Mouse (Mus musculus): ENCODE results near the gene Cmtm5. TPM values are rescaled to one million over a fixed set of nuclear protein-coding genes. Genes with fewer than 3 reads are reported as not detected.
"Not testable (repeated sequence)": the region's sequence is repeated elsewhere in the genome, so short reads cannot be mapped to it uniquely, and the experiment has no call there.

The Cmtm5 gene
- total RNA-seq, 2 experiments from 2014 or later: 7.5 to 11.1 TPM

DNA sequence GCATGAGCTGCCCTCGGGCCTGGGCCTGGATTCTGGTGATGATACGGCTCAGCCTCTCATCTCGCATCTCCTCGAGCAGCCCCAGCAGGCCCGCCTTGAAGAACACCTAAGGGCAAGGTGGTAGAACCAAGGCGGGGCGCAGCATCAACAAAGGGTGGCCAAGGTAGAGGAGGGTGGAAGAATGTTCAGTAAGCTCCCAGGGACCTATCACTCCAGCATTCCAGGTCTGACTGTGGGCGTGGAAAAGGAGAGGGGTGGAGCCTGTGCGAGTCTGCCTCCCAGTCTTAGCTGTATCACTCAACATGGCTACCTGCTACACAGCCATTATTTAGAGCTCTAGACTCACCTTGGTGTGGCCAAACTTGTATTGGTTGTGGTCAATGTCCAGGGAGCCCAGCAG is 20.5 kb downstream of the Cmtm5 start:
- intact Hi-C loops (cut with DNase I): no loop called here
- no peak for DNase-seq

DNA sequence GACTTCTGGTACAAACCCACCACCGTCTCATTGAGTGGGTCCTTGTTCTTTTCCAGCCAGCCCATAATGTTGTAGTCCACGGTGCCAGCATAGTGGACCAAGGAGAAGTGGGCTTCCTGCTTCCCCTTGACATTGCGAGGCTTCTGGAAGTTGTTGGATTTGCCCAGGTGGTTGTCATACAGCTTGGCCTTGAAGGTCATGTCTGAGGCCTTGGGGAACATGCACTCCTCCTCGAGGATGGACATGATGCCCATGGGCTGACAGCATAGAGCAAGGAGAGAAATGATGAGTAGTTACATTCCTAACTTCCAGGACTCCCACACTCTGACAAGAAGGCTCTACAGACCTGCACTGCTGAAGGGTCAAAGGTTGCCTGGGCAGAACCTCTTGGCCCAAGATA is 22.4 kb downstream of the Cmtm5 start:
- intact Hi-C loops (cut with DNase I): no loop called here
- no peak for DNase-seq

GRCm38 (mm10) chr14:54959197-54959596 is 23.1 kb downstream of the Cmtm5 start:
- intact Hi-C loops (cut with DNase I): no loop called here
- DNase-seq: no peak

DNA sequence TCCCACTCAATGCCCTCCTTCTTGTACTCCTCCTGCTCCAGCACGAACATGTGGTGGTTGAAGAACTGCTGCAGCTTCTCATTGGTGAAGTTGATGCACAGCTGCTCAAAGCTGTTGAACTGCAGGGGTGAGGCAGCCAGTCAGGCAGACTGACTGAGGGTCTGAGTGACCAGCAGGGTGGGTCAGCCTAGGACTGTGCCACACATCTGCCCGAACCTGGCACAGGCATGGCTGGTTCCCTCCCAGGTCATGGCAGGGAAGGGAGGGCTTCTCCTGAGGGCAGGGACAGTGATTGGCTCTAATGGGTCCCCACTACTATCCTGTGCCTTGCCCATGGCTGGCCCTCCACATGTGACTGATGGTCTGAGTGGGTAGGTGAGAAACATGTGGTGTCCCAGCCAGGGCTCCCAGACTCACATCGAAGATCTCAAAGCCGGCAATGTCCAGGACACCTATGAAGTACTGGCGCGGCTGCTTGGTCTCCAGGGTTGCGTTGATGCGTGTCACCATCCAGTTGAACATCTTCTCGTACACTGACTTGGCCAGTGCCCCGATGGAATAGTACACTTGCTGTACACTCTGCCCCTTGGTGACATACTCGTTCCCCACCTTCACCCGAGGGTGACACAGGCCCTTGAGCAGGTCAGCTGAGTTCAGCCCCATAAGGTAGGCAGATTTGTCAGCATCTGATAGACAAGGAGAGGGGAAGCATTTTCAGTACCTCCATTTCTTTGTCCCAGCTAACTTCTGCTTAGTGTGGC is 24.0 kb downstream of the Cmtm5 start:
- intact Hi-C loops (cut with DNase I); DNase-seq: not testable (repeated sequence)

DNA sequence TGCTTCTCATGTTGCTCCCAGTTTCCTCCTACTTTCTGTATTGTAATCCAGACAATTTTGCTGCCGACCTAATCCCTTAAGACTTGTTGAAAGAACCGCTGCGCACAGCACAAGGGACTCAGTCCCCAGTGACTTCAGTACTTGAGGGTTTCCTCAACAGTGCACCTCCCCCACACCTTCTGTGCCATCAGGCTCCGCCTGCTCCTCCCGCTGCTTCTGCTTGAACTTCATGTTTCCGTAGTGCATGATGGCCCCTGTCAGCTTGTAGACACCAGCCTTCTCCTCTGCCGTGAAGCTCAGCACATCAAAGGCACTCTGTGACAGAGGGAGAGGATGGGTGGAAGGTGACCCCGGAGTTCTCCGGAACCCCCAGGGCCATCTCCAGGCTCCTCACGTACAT is 24.7 kb downstream of the Cmtm5 start:
- DNase-seq: no peak
- intact Hi-C loops (cut with DNase I): no loop called here

DNA sequence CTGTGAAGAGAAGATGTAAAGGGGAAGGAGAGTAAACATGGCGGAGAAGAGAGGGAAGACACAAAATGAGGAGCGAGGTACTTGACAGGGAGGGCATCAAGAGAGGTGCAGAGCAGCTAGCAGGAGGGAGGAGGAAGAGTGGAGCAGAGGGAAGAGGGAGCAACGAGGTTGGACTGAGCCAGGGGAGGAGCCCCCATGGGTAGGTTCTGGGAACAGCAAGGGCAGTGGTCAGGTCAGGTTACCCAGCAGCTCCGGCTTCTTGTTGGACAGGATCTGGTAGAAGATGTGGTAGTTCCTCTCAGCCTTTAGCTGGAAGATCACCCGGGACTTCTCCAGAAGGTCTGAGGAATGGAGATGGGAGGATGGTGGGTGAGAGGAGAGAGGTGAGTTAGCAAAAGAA is 25.4 kb downstream of the Cmtm5 start:
- intact Hi-C loops (cut with DNase I): no loop called here

DNA sequence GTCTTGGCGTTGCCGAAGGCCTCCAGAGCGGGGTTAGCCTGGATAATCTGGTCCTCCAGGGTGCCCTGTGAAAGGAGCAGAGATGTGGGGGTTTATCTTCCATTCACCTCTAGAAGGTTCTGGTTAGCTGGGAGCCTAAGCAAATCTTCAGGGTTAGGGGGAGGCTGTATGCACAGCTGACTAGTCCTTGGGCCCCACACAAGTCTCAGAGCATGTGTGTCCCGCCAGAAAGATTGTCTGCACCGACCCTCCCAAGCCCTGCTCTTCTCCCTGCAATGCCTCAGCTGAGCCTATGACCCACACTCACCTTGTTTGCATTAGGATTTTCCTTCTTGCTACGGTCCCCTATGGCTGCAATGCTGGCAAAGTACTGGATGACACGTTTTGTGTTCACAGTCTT is 26.7 kb downstream of the Cmtm5 start:
- intact Hi-C loops (cut with DNase I): no loop called here
- DNase-seq: no peak

More for the DNA sequence above, 25.4 kb downstream of the Cmtm5 start:
- DNase-seq: no peak

- DNase-seq: no peak
- intact Hi-C loops (cut with DNase I): no loop called here
Observed at GRCm38 (mm10) chr14:54963727-54964126, 27.7 kb downstream of the Cmtm5 start.

DNA sequence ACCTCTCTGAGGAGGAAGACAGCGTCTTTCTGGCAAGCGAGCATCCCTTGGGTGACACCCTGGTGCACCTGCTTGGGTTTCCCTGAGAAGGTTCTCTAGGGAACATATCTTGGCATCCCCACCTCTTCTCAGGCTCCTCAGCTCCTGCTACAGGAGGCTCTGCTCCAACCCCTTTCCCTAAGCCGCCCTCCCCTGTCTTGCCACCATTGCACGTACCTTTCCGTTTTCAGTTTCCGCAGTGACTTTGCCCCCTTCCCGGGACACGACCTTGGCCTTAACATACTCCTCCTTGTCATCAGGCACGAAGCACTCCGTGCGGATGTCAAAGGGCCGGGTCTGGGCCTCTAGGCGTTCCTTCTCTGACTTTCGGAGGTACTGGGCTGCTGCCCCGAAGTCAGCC is 29.0 kb downstream of the Cmtm5 start:
- intact Hi-C loops (cut with DNase I): no loop called here

GRCm38 (mm10) chr14:54965631-54966030 is 29.6 kb downstream of the Cmtm5 start:
- intact Hi-C loops (cut with DNase I): no loop called here
- no peak for DNase-seq

More for the DNA sequence above, 29.0 kb downstream of the Cmtm5 start:
- DNase-seq: no peak

DNA sequence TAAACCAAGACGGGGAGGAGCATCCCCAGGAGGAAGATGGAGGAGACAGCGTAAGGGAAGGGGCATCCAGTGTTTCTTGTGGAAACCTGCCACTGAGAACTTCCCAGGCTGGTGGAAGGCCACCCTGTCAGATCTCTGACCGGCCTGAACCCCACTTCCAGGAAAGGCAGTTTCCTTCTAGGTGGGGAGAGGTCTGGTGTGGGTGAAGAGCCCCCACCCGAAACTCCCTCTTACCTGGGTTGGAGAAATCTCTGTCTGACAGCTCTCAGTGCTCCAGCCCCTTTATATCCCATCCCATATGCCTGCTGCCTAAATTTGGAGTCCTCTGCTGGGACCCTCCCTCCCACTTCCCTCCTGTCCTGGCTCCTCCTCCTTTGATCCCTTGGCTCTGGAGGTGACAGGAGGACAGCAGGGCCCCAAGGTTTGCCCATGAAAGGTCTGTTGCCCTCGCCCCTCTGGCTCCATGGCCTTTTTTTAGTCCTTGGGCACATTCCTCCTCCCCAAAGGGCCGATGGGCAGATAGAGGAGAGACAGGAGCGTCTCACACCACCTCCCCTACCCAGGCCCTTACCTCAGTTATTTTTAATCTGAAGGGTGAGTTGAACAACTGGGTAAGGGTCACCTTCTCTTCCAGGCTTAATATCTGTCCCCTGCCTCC is 30.4 kb downstream of the Cmtm5 start, which contains the start of gene Myh6:
Gene Myh6, minus strand, starts transcription at position 608 of the 658 bp plus-strand sequence.
- intact Hi-C loops (cut with DNase I): no loop called here
- DNase-seq: no peak

DNA sequence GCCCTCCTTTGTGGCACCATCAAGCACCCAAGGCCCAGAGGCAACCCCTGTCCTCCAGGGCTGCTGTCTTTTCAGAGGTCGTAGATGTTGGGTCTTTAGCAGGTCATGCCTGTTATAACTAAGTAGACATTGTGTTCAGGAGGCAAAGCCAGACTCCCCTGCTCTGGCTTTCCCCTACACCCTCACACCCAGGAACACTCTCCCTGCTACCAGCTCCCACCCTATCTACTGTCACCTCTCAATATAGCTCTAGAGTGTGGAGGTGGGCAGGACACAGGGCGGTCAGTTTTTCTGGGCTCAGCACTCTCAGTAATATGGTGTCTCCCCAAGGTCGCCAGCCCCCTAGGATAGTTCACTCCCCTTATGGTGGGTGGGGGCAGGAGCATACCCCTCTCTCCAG is 31.8 kb downstream of the Cmtm5 start:
- intact Hi-C loops (cut with DNase I): no loop called here
- DNase-seq: no peak

DNA sequence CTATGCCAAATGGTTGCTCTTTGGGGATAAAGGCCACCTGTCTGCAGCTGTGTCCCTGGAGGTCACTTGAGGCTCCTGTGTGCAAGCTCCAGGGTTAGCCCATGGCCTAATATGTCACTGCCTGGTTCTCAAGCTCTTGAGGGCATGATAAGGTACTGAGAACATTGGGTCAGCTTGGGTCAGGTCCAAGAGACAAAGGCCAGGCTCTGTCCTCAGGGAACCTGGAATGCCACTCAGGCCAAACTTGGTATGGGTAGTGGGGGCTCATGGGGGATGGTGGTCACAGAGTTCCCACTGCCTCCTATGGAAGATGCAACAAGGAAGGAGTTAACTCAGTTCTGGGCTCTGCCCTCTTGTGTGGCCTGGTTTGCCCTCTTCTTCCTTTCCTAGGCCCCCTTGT is 32.3 kb downstream of the Cmtm5 start:
- intact Hi-C loops (cut with DNase I): no loop called here
- DNase-seq: no peak

DNA sequence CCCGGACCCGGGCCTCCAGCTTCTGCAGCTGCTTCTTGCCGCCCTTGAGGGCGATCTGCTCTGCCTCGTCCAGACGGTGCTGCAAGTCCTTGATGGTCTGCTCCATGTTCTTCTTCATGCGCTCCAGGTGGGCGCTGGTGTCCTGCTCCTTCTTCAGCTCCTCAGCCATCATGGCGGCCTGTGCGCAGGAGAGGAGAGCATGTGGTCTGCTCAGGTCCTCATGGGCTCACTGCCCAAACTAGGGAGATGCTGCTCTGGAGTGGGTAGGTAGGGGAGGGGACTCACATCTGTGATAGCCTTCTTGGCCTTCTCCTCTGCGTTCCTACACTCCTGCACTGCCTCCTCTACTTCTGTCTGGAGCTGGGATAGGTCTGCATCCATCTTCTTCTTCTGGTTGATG is 36.7 kb downstream of the Cmtm5 start:
- intact Hi-C loops (cut with DNase I); DNase-seq: not testable (repeated sequence)

GRCm38 (mm10) chr14:54974068-54974791 is 38.2 kb downstream of the Cmtm5 start:
- intact Hi-C loops (cut with DNase I): no loop called here
- DNase-seq: peak; percentile 29

DNA sequence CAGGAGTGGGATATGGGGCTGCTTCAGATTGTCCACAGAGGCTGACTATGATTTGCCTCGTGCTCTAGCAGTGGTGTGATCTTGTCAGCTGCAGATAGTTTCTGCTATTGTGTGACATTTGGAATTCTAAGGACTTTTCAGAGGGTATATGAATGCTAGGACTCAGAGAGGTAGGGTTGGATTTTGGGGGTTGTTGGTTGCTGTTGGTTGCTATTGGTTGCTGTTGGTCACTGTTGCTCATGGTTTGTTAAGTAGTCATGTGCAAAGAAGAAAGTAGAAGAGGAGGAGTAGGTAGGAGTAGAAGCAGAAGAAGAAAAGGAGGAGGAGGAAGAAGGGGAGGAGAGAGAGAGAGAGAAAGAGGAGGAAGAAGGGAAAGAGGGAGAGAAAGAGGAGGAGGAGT is 40.6 kb downstream of the Cmtm5 start, which contains the start of gene Gm17428:
Gene Gm17428, plus strand, starts transcription at position 301 of the 400 bp plus-strand sequence.
- intact Hi-C loops (cut with DNase I): no loop called here
- no peak for DNase-seq

GRCm38 (mm10) chr14:54978664-54979063 is 42.6 kb downstream of the Cmtm5 start:
- intact Hi-C loops (cut with DNase I): no loop called here

DNA sequence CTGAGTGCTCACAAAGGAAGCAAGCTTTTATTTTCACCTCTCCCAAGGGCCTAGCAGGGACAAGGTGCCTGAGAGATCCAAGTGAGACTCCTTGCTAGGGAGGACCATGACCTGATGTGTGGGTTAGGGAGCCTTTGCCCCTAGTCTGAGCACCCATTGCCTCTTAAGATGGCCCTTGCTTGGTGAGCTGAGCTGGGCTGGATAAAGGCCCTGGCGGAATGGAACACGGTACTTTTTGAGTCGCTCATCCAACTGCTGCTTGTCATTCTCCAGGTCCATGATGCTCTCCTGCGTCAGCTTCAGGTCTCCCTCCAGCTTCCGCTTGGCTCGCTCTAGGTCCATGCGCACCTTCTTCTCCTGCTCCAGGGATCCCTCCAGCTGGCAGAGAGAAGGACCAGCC is 45.9 kb downstream of the Cmtm5 start:
- DNase-seq: no peak
- intact Hi-C loops (cut with DNase I): no loop called here

More at GRCm38 (mm10) chr14:54978664-54979063, 42.6 kb downstream of the Cmtm5 start:
- no peak for DNase-seq

DNA sequence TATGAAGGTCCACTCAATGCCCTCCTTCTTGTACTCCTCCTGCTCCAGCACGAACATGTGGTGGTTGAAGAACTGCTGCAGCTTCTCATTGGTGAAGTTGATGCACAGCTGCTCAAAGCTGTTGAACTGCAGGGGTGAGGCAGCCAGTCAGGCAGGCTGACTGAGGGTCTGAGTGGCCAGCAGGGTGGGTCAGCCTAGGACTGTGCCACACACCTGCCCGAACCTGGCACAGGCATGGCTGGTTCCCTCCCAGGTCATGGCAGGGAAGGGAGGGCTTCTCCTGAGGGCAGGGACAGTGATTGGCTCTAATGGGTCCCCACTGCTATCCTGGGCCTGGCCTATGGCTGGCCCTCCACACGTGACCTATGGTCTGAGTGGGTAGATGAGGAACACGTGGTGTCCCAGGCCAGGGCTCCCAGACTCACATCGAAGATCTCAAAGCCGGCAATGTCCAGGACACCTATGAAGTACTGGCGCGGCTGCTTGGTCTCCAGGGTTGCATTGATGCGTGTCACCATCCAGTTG is 52.4 kb downstream of the Cmtm5 start:
- intact Hi-C loops (cut with DNase I); DNase-seq: not testable (repeated sequence)

All from left cerebral cortex, postnatal 4 days (tissue).